Mouse (Mus musculus) embryonic facial prominence, embryonic 12.5 days (tissue): ENCODE measurements around the gene Dab2ip. TPM values are rescaled to one million over a fixed set of nuclear protein-coding genes. Genes with fewer than 3 reads are reported as not detected.
A peak's percentile ranks its signal among the peaks of the same experiment; 100 is the strongest.

Source experiments
- ATAC-seq: fragments of 200-750 bp; cut with Nextera tagmentation; 2 replicates; pipeline ENCODE4 v1.8.0; 2017; ENCODE audit not compliant: insufficient number of reproducible peaks, insufficient read depth, low FRiP score, low TSS enrichment
- H3K27ac ChIP-seq: fragments of 300-500 bp; sonication (generic); 2 replicates; pipeline ENCODE4 v1.5.1; 2016; ENCODE audit warnings: mild to moderate bottlenecking
- H3K27me3 ChIP-seq: fragments of 300-500 bp; sonication (generic); 2 replicates; pipeline ENCODE4 v1.6.1; 2016; ENCODE audit warnings: mild to moderate bottlenecking, moderate library complexity
- H3K36me3 ChIP-seq: fragments of 300-500 bp; sonication (generic); 2 replicates; pipeline ENCODE4 v1.6.1; 2016; ENCODE audit warnings: mild to moderate bottlenecking
- H3K4me1 ChIP-seq: fragments of 300-500 bp; sonication (generic); 2 replicates; pipeline ENCODE4 v1.6.1; 2016
- H3K4me2 ChIP-seq: fragments of 300-500 bp; sonication (generic); replicated peaks from 2 replicates; pipeline ENCODE4 v1.6.1; 2016; ENCODE audit warnings: mild to moderate bottlenecking, moderate library complexity
- H3K4me3 ChIP-seq: fragments of 300-500 bp; sonication (generic); 2 replicates; pipeline ENCODE4 v1.5.1; 2016; ENCODE audit warnings: mild to moderate bottlenecking
- H3K9ac ChIP-seq: fragments of 300-500 bp; sonication (generic); 2 replicates; pipeline ENCODE4 v1.6.1; 2016; ENCODE audit warnings: mild to moderate bottlenecking, moderate library complexity
- H3K9me3 ChIP-seq: fragments of 300-500 bp; sonication (generic); 2 replicates; pipeline ENCODE4 v1.6.1; 2016; ENCODE audit warnings: mild to moderate bottlenecking, moderate library complexity
- WGBS: fragments of 180-500 bp; shearing (Covaris S2); methylation state at CpG from one replicate; pipeline ENCODE4 v1.1.7; 2016; 5-methylcytosine and 5-hydroxymethylcytosine counted together
- polyA plus RNA-seq: library from polyadenylated mRNA; unstranded; fragments of >200 nt; fragmentation: Nextera tagmentation; extraction: Ambion mirVana; gene quantifications from 2 replicates; pipeline ENCODE4 v1.2.1, GENCODE M21; 2016

Dab2ip gene
- polyA plus RNA-seq, 1 experiment from 2014 or later = 61.0 TPM

GRCm38 (mm10) chr2:35608856-35609255 is 50.8 kb downstream of the Dab2ip start:
- Histone ChIP-seq H3K4me1 (peaks cover 58% of the 10 kb centered on the region), H3K4me2 (no peak overlapping the region), H3K27me3 (no peaks in the 10 kb centered on the region), H3K36me3 (no peaks in the 10 kb centered on the region), H3K9ac (no peak overlapping the region), H3K27ac (no peak overlapping the region), H3K9me3 (no peaks in the 10 kb centered on the region), H3K4me3 (no peak overlapping the region)
- WGBS = 76% methylated on average over 7 of the region's 7 CpGs
- ATAC-seq = no peak

DNA sequence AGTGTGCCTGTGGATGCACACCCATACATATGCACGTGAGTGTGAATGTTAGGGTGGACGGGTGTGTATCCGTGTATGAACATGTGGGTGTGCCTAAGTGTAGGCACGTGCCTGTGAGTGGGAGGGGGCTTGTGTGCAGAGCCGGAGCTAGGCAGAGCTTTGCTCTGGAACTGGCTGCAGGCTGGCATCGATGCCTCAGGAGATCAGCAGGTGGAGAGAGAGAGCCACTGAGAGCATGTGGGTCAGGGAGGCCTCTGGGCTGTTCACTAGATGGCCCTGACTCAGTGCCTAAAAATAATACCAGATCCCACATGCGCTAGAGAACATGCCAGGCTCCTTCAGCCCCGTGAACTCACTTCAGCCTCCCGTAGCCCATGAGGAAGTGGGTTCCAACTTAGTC is 51.3 kb downstream of the Dab2ip start:
- H3K27me3 ChIP-seq = no peaks in the 10 kb centered on the region
- ATAC-seq = no peak
- no peak overlapping the region for H3K9ac ChIP-seq
- H3K9me3 ChIP-seq = no peaks in the 10 kb centered on the region
- H3K4me3 ChIP-seq = no peak overlapping the region
- H3K36me3 ChIP-seq = no peaks in the 10 kb centered on the region
- H3K4me2 ChIP-seq = no peak overlapping the region
- H3K27ac ChIP-seq = no peak overlapping the region
- peaks cover 63% of the 10 kb centered on the region for H3K4me1 ChIP-seq
- WGBS = 61% methylated on average over 9 of the region's 9 CpGs

DNA sequence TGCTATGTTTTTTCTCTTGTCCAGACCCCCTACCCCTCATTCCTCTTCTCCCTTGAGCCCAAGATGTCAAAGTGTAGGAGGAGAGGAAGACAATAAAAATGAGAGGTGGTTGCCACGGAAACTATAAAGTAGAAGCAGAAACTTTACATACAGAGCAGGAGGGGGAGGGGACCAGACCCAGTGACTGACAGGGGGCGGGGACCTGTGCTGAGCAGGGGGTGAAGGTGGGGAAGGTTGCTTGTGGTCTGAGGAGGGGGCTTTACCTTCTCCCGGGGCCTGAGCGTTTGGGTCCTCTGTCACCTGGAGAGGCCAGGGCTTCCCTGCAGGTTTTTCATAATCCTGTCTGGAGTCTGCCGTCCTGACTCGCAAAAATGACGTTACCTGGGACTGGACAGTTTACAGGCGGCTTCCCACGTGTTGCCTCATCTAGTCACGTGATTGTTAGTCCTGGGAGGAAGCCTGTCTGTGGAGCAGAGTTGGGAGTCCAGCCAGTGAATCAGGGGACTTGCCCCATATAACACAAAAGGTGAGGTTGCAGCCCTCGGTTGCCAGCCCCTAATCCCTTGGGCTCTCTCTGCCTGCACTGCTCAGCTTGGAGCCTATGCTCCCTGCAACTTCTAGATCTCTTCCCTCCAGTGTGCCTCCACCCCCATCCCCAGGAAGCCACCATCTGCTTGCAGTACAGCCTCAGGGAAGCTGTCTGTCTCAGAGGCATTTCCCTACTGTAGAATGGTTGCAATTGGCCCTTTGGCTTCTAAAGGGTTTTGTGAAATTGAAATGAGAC is 52.3 kb downstream of the Dab2ip start:
- ATAC-seq = no peak
- H3K27me3 ChIP-seq = no peaks in the 10 kb centered on the region
- peak overlapping the region; percentile 33; the same call in 1 of the 2 replicates for H3K27ac ChIP-seq
- H3K9me3 ChIP-seq = no peaks in the 10 kb centered on the region
- no peaks in the 10 kb centered on the region for H3K36me3 ChIP-seq
- H3K4me3 ChIP-seq = peak overlapping the region; percentile 14; the same call in 1 of the 2 replicates
- peak overlapping the region; percentile 47 for H3K4me2 ChIP-seq
- 4% methylated on average over 11 of the region's 11 CpGs for WGBS
- 0 out of 2 replicates have a peak overlapping the region, but pooled peaks have one; percentile 2 for H3K9ac ChIP-seq
- peaks cover 69% of the 10 kb centered on the region for H3K4me1 ChIP-seq

- H3K9me3 ChIP-seq = no peaks in the 10 kb centered on the region
- H3K4me1 ChIP-seq = peaks cover 74% of the 10 kb centered on the region
- H3K27me3 ChIP-seq = no peaks in the 10 kb centered on the region
- H3K9ac ChIP-seq = no peak overlapping the region
- no peaks in the 10 kb centered on the region for H3K36me3 ChIP-seq
- WGBS = 75% methylated on average over 7 of the region's 7 CpGs
- peak overlapping the region; percentile 47; the same call in 1 of the 2 replicates for H3K4me2 ChIP-seq
- no peak for ATAC-seq
- no peak overlapping the region for H3K4me3 ChIP-seq
- H3K27ac ChIP-seq = peak overlapping the region; percentile 33
These were observed 52.9 kb downstream of the Dab2ip start for GRCm38 (mm10) chr2:35610976-35611375.

- H3K4me3 ChIP-seq = no peak overlapping the region
- no peaks in the 10 kb centered on the region for H3K9me3 ChIP-seq
- WGBS = 86% methylated on average over 4 of the region's 4 CpGs
- no peak overlapping the region for H3K9ac ChIP-seq
- H3K4me1 ChIP-seq = peaks cover 75% of the 10 kb centered on the region
- no peak overlapping the region for H3K27ac ChIP-seq
- no peak overlapping the region for H3K4me2 ChIP-seq
- no peaks in the 10 kb centered on the region for H3K27me3 ChIP-seq
- H3K36me3 ChIP-seq = no peaks in the 10 kb centered on the region
- no peak for ATAC-seq
These were observed 53.6 kb downstream of the Dab2ip start for GRCm38 (mm10) chr2:35611645-35612044.

DNA sequence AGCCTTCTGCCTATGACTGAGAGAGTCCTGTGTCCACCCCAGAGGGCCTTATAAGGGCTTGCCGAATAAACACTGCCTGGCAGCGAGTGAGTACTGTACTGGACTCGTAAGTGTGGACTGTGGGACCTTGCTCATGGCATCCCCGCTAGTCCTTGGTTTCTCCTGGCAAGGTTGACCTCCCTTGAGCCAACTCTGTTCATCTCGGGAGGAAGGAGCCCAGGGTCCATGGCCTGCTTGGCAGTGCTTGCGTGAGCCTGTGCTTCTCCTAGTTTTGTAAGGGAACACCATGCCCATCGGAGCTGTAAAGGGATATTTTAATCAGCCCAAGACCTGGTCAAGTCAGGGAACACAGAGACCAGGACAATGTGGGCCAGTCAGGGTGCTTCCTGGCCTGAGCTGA is 54.2 kb downstream of the Dab2ip start:
- H3K36me3 ChIP-seq = no peaks in the 10 kb centered on the region
- no peak for ATAC-seq
- no peak overlapping the region for H3K4me3 ChIP-seq
- peaks cover 72% of the 10 kb centered on the region for H3K4me1 ChIP-seq
- no peaks in the 10 kb centered on the region for H3K9me3 ChIP-seq
- WGBS = 80% methylated on average over 7 of the region's 7 CpGs
- no peak overlapping the region for H3K27ac ChIP-seq
- no peak overlapping the region for H3K4me2 ChIP-seq
- no peak overlapping the region for H3K9ac ChIP-seq
- no peaks in the 10 kb centered on the region for H3K27me3 ChIP-seq

- no peak overlapping the region for H3K4me3 ChIP-seq
- H3K4me1 ChIP-seq = peaks cover 69% of the 10 kb centered on the region
- no peaks in the 10 kb centered on the region for H3K9me3 ChIP-seq
- no peak for ATAC-seq
- no peak overlapping the region for H3K9ac ChIP-seq
- H3K27me3 ChIP-seq = no peaks in the 10 kb centered on the region
- no peak overlapping the region for H3K4me2 ChIP-seq
- 30% methylated on average over 3 of the region's 3 CpGs for WGBS
- H3K27ac ChIP-seq = peak overlapping the region; percentile 64
- no peaks in the 10 kb centered on the region for H3K36me3 ChIP-seq
These were observed 55.9 kb downstream of the Dab2ip start for GRCm38 (mm10) chr2:35613946-35614353.

DNA sequence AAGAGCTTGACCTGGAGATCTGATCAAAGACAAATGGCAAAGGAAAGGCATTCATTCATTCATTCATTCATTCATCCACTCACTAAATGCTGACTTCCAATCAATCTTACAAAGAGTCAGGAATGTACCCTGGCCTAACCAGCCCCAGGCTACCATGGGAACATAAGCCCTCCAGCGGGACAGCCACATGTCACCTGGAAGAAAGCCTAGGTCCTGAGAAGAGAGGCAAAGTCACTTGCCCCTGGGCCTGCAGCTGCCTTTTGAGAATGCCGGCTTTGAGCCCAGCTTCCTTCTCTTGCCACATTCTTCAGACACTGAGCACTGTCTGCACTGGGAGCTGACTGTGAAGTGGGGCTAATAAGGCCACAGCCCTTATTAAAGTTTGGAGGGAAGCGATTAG is 56.3 kb downstream of the Dab2ip start:
- Histone ChIP-seq H3K36me3 (no peaks in the 10 kb centered on the region), H3K9ac (no peak overlapping the region), H3K4me3 (no peak overlapping the region), H3K27me3 (no peaks in the 10 kb centered on the region), H3K4me2 (no peak overlapping the region), H3K27ac (peak overlapping the region; percentile 64), H3K9me3 (no peaks in the 10 kb centered on the region), H3K4me1 (peaks cover 69% of the 10 kb centered on the region)
- WGBS = 26% methylated on average over 3 of the region's 3 CpGs
- ATAC-seq = no peak

DNA sequence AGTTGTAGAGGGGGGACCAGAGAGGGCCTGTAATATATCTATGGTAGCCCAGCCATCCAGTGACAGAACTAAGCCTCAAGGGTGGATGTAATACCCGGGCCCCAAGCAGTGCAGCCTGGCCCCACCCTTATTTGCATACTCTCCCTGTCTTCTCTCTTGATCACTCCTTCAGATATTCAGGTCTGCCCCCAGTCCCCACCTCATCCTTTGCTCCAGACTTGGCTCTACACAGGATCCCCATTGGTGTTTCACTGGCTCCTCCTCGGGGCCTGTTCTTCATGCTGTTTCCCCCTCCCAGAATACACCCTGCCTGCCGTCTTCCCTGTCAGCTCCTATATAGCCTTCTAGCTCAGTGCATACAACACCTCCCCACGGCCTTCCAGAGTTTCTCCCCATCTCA is 57.3 kb downstream of the Dab2ip start:
- ATAC-seq = no peak
- Histone ChIP-seq H3K4me1 (peaks cover 69% of the 10 kb centered on the region), H3K27ac (0 out of 2 replicates have a peak overlapping the region, but pooled peaks have one; percentile 32), H3K9ac (no peak overlapping the region), H3K4me3 (no peak overlapping the region), H3K9me3 (no peaks in the 10 kb centered on the region), H3K36me3 (no peaks in the 10 kb centered on the region), H3K27me3 (no peaks in the 10 kb centered on the region), H3K4me2 (no peak overlapping the region)
- WGBS = 63% methylated on average over 4 of the region's 4 CpGs

GRCm38 (mm10) chr2:35615977-35616376 is 57.9 kb downstream of the Dab2ip start:
- no peak overlapping the region for H3K4me3 ChIP-seq
- H3K36me3 ChIP-seq = no peaks in the 10 kb centered on the region
- no peak overlapping the region for H3K4me2 ChIP-seq
- H3K9me3 ChIP-seq = no peaks in the 10 kb centered on the region
- H3K4me1 ChIP-seq = peaks cover 69% of the 10 kb centered on the region
- peak overlapping the region; percentile 32; the same call in 1 of the 2 replicates for H3K27ac ChIP-seq
- no peaks in the 10 kb centered on the region for H3K27me3 ChIP-seq
- ATAC-seq = no peak
- no peak overlapping the region for H3K9ac ChIP-seq
- 59% methylated on average over 2 of the region's 2 CpGs for WGBS

GRCm38 (mm10) chr2:35616891-35617658 is 59.0 kb downstream of the Dab2ip start:
- Histone ChIP-seq H3K4me3 (no peak overlapping the region), H3K27ac (0 out of 2 replicates have a peak overlapping the region, but pooled peaks have one; percentile 48), H3K27me3 (no peaks in the 10 kb centered on the region), H3K9ac (no peak overlapping the region), H3K36me3 (no peaks in the 10 kb centered on the region), H3K9me3 (no peaks in the 10 kb centered on the region), H3K4me2 (no peak overlapping the region), H3K4me1 (peaks cover 68% of the 10 kb centered on the region)
- no peak for ATAC-seq
- WGBS = 66% methylated on average over 6 of the region's 6 CpGs

DNA sequence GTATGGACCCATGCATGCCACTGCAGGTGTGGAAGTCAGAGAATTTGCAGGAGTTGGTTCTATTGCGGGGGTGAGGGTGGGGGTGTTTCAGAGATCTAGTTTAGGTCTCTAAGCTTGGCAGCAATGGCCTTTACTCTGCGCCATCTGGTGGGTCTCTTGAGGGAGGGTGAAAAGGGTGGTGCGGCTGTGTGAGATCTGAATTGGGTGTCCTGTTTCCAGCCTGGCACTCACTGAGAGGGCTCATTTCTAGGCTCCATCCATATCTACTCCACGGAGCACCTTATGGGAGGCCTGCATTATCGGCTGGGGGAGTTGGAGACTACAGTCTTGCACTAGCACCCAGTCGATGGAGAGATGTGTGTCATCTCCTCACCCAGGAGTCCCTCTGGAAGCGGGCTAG is 60.9 kb downstream of the Dab2ip start:
- Histone ChIP-seq H3K4me2 (0 out of 2 replicates have a peak overlapping the region, but pooled peaks have one; percentile 48), H3K4me3 (no peak overlapping the region), H3K9me3 (no peaks in the 10 kb centered on the region), H3K4me1 (peaks cover 63% of the 10 kb centered on the region), H3K9ac (no peak overlapping the region), H3K27me3 (no peaks in the 10 kb centered on the region), H3K36me3 (no peaks in the 10 kb centered on the region), H3K27ac (peak overlapping the region; percentile 94)
- 54% methylated on average over 7 of the region's 7 CpGs for WGBS
- no peak for ATAC-seq
